Mouse (Mus musculus): ENCODE measurements around the gene Irak2. TPM values are rescaled to one million over a fixed set of nuclear protein-coding genes. Genes with fewer than 3 reads are reported as not detected.

The Irak2 gene
- polyA plus RNA-seq (2016; fragmentation: Nextera tagmentation; extraction: Ambion mirVana): 7.0 and 7.9 TPM in 2 replicates

GRCm38 (mm10) chr6:113638302-113639040 is at the start of gene Irak2:
Irak2 (plus strand) TSS chr6:113638467.
- Histone ChIP-seq H3K4me1 (replicated peaks) (peaks cover 3% of the 10 kb centered on the region; the same call in 1 of the 2 replicates), H3K4me2 (peak within 1 kb of the TSS; percentile 74), H3K4me3 (peak within 1 kb of the TSS; percentile 59), H3K9me3 (replicated peaks) (no peaks in the 10 kb centered on the region), H3K27me3 (replicated peaks) (no peaks in the 10 kb centered on the region), H3K27ac (ENCODE audit: poor library complexity, severe bottlenecking) (peak within 1 kb of the TSS; percentile 29; the same call in 1 of the 2 replicates), H3K36me3 (peaks cover 4% of the 10 kb centered on the region; the same call in 1 of the 2 replicates), H3K9ac (peak within 1 kb of the TSS; percentile 77)
- 7% methylated on average over 37 of the region's 37 CpGs for WGBS
- peak; percentile 90 for ATAC-seq (ENCODE audit: insufficient number of reproducible peaks, low FRiP score)

GRCm38 (mm10) chr6:113592637-113593036 is 45.6 kb upstream of the Irak2 start:
- no peak overlapping the region for H3K4me3 ChIP-seq
- no peaks in the 10 kb centered on the region for H3K4me1 ChIP-seq (replicated peaks)
- peaks cover 20% of the 10 kb centered on the region for H3K36me3 ChIP-seq
- no peaks in the 10 kb centered on the region for H3K27me3 ChIP-seq (replicated peaks)
- no peaks in the 10 kb centered on the region for H3K9me3 ChIP-seq (replicated peaks)
- 86% methylated on average over 2 of the region's 2 CpGs for WGBS
- no peak overlapping the region for H3K27ac ChIP-seq (ENCODE audit: poor library complexity, severe bottlenecking)
- H3K9ac ChIP-seq: no peak overlapping the region
- no peak overlapping the region for H3K4me2 ChIP-seq
- no peak for ATAC-seq (ENCODE audit: insufficient number of reproducible peaks, low FRiP score)

- WGBS: 86% methylated on average over 4 of the region's 4 CpGs
- no peak for ATAC-seq (ENCODE audit: insufficient number of reproducible peaks, low FRiP score)
- no peaks in the 10 kb centered on the region for H3K9me3 ChIP-seq (replicated peaks)
Measured at GRCm38 (mm10) chr6:113597945-113598344, 40.3 kb upstream of the Irak2 start.

GRCm38 (mm10) chr6:113599833-113600232 is 38.4 kb upstream of the Irak2 start:
- Histone ChIP-seq H3K4me3 (no peak overlapping the region), H3K36me3 (peaks cover 3% of the 10 kb centered on the region; the same call in 1 of the 2 replicates), H3K27ac (ENCODE audit: poor library complexity, severe bottlenecking) (no peak overlapping the region), H3K4me1 (replicated peaks) (no peaks in the 10 kb centered on the region), H3K27me3 (replicated peaks) (no peaks in the 10 kb centered on the region), H3K4me2 (no peak overlapping the region), H3K9me3 (replicated peaks) (no peaks in the 10 kb centered on the region), H3K9ac (no peak overlapping the region)
- ATAC-seq (ENCODE audit: insufficient number of reproducible peaks, low FRiP score): no peak
- 75% methylated on average over 5 of the region's 5 CpGs for WGBS

More at GRCm38 (mm10) chr6:113597945-113598344, 40.3 kb upstream of the Irak2 start:
- H3K4me2 ChIP-seq: no peak overlapping the region
- no peak overlapping the region for H3K9ac ChIP-seq
- H3K4me1 ChIP-seq (replicated peaks): no peaks in the 10 kb centered on the region
- peaks cover 3% of the 10 kb centered on the region; the same call in 1 of the 2 replicates for H3K36me3 ChIP-seq
- no peak overlapping the region for H3K27ac ChIP-seq (ENCODE audit: poor library complexity, severe bottlenecking)
- H3K27me3 ChIP-seq (replicated peaks): no peaks in the 10 kb centered on the region
- H3K4me3 ChIP-seq: no peak overlapping the region

- H3K4me2 ChIP-seq: no peak within 1 kb of the TSS
- WGBS: 56% methylated on average over 23 of the region's 23 CpGs
Measured at GRCm38 (mm10) chr6:113600543-113601139, 37.6 kb upstream of the Irak2 start, which contains the start of gene Fancd2os. Fancd2os (minus strand) TSS chr6:113600715.

GRCm38 (mm10) chr6:113602821-113603220 is 35.4 kb upstream of the Irak2 start:
- H3K36me3 ChIP-seq: no peaks in the 10 kb centered on the region
- no peak for ATAC-seq (ENCODE audit: insufficient number of reproducible peaks, low FRiP score)
- H3K4me2 ChIP-seq: no peak overlapping the region
- no peaks in the 10 kb centered on the region for H3K9me3 ChIP-seq (replicated peaks)
- WGBS: 93% methylated on average over 6 of the region's 6 CpGs
- no peak overlapping the region for H3K4me3 ChIP-seq
- H3K4me1 ChIP-seq (replicated peaks): peaks cover 15% of the 10 kb centered on the region
- no peaks in the 10 kb centered on the region for H3K27me3 ChIP-seq (replicated peaks)
- H3K27ac ChIP-seq (ENCODE audit: poor library complexity, severe bottlenecking): no peak overlapping the region
- H3K9ac ChIP-seq: no peak overlapping the region

More at GRCm38 (mm10) chr6:113600543-113601139, 37.6 kb upstream of the Irak2 start, which contains the start of gene Fancd2os:
- Histone ChIP-seq H3K27me3 (replicated peaks) (no peaks in the 10 kb centered on the region), H3K4me3 (no peak within 1 kb of the TSS), H3K9me3 (replicated peaks) (no peaks in the 10 kb centered on the region), H3K9ac (no peak within 1 kb of the TSS), H3K36me3 (peaks cover 3% of the 10 kb centered on the region; the same call in 1 of the 2 replicates), H3K27ac (ENCODE audit: poor library complexity, severe bottlenecking) (no peak within 1 kb of the TSS), H3K4me1 (replicated peaks) (peaks cover 3% of the 10 kb centered on the region)
- ATAC-seq (ENCODE audit: insufficient number of reproducible peaks, low FRiP score): no peak

GRCm38 (mm10) chr6:113603993-113604392 is 34.3 kb upstream of the Irak2 start:
- Histone ChIP-seq H3K9ac (peak overlapping the region; percentile 93), H3K27ac (ENCODE audit: poor library complexity, severe bottlenecking) (no peak overlapping the region), H3K9me3 (replicated peaks) (no peaks in the 10 kb centered on the region), H3K36me3 (no peaks in the 10 kb centered on the region), H3K4me3 (peak overlapping the region; percentile 90), H3K4me1 (replicated peaks) (peaks cover 15% of the 10 kb centered on the region), H3K27me3 (replicated peaks) (no peaks in the 10 kb centered on the region), H3K4me2 (peak overlapping the region; percentile 86)
- WGBS: 45% methylated on average over 12 of the region's 12 CpGs
- no peak for ATAC-seq (ENCODE audit: insufficient number of reproducible peaks, low FRiP score)

- Histone ChIP-seq H3K36me3 (no peaks in the 10 kb centered on the region), H3K4me3 (peak within 1 kb of the TSS; percentile 90), H3K4me1 (replicated peaks) (peaks cover 15% of the 10 kb centered on the region), H3K4me2 (peak within 1 kb of the TSS; percentile 86), H3K9ac (peak within 1 kb of the TSS; percentile 93), H3K9me3 (replicated peaks) (no peaks in the 10 kb centered on the region), H3K27me3 (replicated peaks) (no peaks in the 10 kb centered on the region), H3K27ac (ENCODE audit: poor library complexity, severe bottlenecking) (peak within 1 kb of the TSS; percentile 78)
- WGBS: under 1% methylated on average over 65 of the region's 65 CpGs
- ATAC-seq (ENCODE audit: insufficient number of reproducible peaks, low FRiP score): peak; percentile 95
Measured at GRCm38 (mm10) chr6:113604432-113605223, 33.6 kb upstream of the Irak2 start, which contains the start of gene Brk1. Brk1 (plus strand) TSS chr6:113604772.

- Histone ChIP-seq H3K9me3 (replicated peaks) (no peaks in the 10 kb centered on the region), H3K27me3 (replicated peaks) (no peaks in the 10 kb centered on the region), H3K27ac (ENCODE audit: poor library complexity, severe bottlenecking) (peak overlapping the region; percentile 78), H3K4me2 (peak overlapping the region; percentile 86), H3K36me3 (peaks cover under 1% of the 10 kb centered on the region; the same call in 1 of the 2 replicates), H3K4me1 (replicated peaks) (peaks cover 15% of the 10 kb centered on the region), H3K4me3 (peak overlapping the region; percentile 90), H3K9ac (peak overlapping the region; percentile 93)
- no peak for ATAC-seq (ENCODE audit: insufficient number of reproducible peaks, low FRiP score)
- WGBS: 4% methylated on average over 10 of the region's 10 CpGs
Measured at GRCm38 (mm10) chr6:113605224-113605545, 33.1 kb upstream of the Irak2 start.

- Histone ChIP-seq H3K36me3 (peaks cover 21% of the 10 kb centered on the region), H3K9me3 (replicated peaks) (no peaks in the 10 kb centered on the region), H3K9ac (no peak overlapping the region), H3K27ac (ENCODE audit: poor library complexity, severe bottlenecking) (no peak overlapping the region), H3K4me1 (replicated peaks) (peaks cover 43% of the 10 kb centered on the region), H3K4me3 (no peak overlapping the region), H3K4me2 (no peak overlapping the region), H3K27me3 (replicated peaks) (no peaks in the 10 kb centered on the region)
- ATAC-seq (ENCODE audit: insufficient number of reproducible peaks, low FRiP score): no peak
- WGBS: 84% methylated on average over 6 of the region's 6 CpGs
Measured at GRCm38 (mm10) chr6:113608871-113609270, 29.4 kb upstream of the Irak2 start.

GRCm38 (mm10) chr6:113609293-113609692 is 29.0 kb upstream of the Irak2 start:
- no peak overlapping the region for H3K4me2 ChIP-seq
- ATAC-seq (ENCODE audit: insufficient number of reproducible peaks, low FRiP score): no peak
- 96% methylated on average over 7 of the region's 7 CpGs for WGBS

More at GRCm38 (mm10) chr6:113609293-113609692, 29.0 kb upstream of the Irak2 start:
- H3K4me3 ChIP-seq: no peak overlapping the region
- no peaks in the 10 kb centered on the region for H3K27me3 ChIP-seq (replicated peaks)
- peaks cover 43% of the 10 kb centered on the region for H3K4me1 ChIP-seq (replicated peaks)
- H3K36me3 ChIP-seq: peaks cover 25% of the 10 kb centered on the region
- H3K9ac ChIP-seq: no peak overlapping the region
- no peaks in the 10 kb centered on the region for H3K9me3 ChIP-seq (replicated peaks)
- H3K27ac ChIP-seq (ENCODE audit: poor library complexity, severe bottlenecking): no peak overlapping the region
